Mouse (Mus musculus) lung, postnatal 36 days (tissue): ENCODE data around the gene Pdcl.
A peak's percentile ranks its signal among the peaks of the same experiment; 100 is the strongest.

Experiments used
- DNase-seq: peaks from one replicate; pipeline ENCODE4 v3.0.0; 2022; ENCODE audit warnings: mixed read lengths

The Pdcl gene

GRCm38 (mm10) chr2:37358633-37359540 lies at the start of gene Pdcl:
Gene Pdcl, minus strand, starts transcription at chr2:37359332.
- DNase-seq: peak; percentile 97

GRCm38 (mm10) chr2:37395539-37395938 lies 36.4 kb upstream of the Pdcl start:
- DNase-seq: peak; percentile 2

GRCm38 (mm10) chr2:37382921-37383320 lies 23.8 kb upstream of the Pdcl start:
- DNase-seq: no peak

- peak; percentile 83 for DNase-seq
Measured at GRCm38 (mm10) chr2:37380189-37380588, 21.1 kb upstream of the Pdcl start.

- DNase-seq: no peak
Measured at GRCm38 (mm10) chr2:37376018-37376417, 16.9 kb upstream of the Pdcl start.

- no peak for DNase-seq
Measured at GRCm38 (mm10) chr2:37370651-37371050, 11.5 kb upstream of the Pdcl start.

- DNase-seq: no peak
Measured at GRCm38 (mm10) chr2:37359908-37360307, 776 bp upstream of the Pdcl start.

GRCm38 (mm10) chr2:37355571-37355970 lies 3.6 kb downstream of the Pdcl start:
- DNase-seq: no peak

GRCm38 (mm10) chr2:37351671-37352070 lies 7.5 kb downstream of the Pdcl start:
- DNase-seq: no peak

GRCm38 (mm10) chr2:37338497-37339187 lies 20.5 kb downstream of the Pdcl start:
- peak; percentile 65 for DNase-seq

GRCm38 (mm10) chr2:37333321-37333720 lies 25.8 kb downstream of the Pdcl start:
- no peak for DNase-seq

GRCm38 (mm10) chr2:37326215-37326614 lies 32.9 kb downstream of the Pdcl start, which contains the start of gene Olfr368:
Gene Olfr368, plus strand, starts transcription at chr2:37326515.
- DNase-seq: no peak
